Mouse (Mus musculus) thymus, adult 2 months (tissue): Measurements from ENCODE around the gene Cpm. TPM values are rescaled to one million over a fixed set of nuclear protein-coding genes. Genes with fewer than 3 reads are reported as not detected.
A peak's percentile ranks its signal among the peaks of the same experiment; 100 is the strongest.

Experiments
- DNase-seq: peaks from one replicate; pipeline ENCODE4 v3.0.0; 2021
- H3K27ac ChIP-seq: fragments of 200-500 bp; 2 replicates; pipeline ENCODE4 v1.5.1; 2012; ENCODE audit warnings: low read length, control low read depth; ENCODE audit not compliant: control insufficient read depth, insufficient read depth
- H3K27me3 ChIP-seq: fragments of 200-500 bp; 2 replicates; pipeline ENCODE4 v1.6.1; 2012; ENCODE audit warnings: mild to moderate bottlenecking, low read length, moderate library complexity, mixed read lengths; ENCODE audit not compliant: control insufficient read depth, insufficient read depth
- H3K36me3 ChIP-seq: fragments of 200-500 bp; 2 replicates; pipeline ENCODE4 v1.6.1; 2012; ENCODE audit warnings: mild to moderate bottlenecking, low read length, moderate library complexity; ENCODE audit not compliant: control insufficient read depth, insufficient read depth
- H3K4me1 ChIP-seq: fragments of 200-500 bp; replicated peaks from 2 replicates; pipeline ENCODE4 v1.6.1; 2012; ENCODE audit warnings: low read length; ENCODE audit not compliant: control insufficient read depth, insufficient read depth
- H3K4me3 ChIP-seq: fragments of 200-500 bp; 2 replicates; pipeline ENCODE4 v1.5.1; 2012; ENCODE audit warnings: mild to moderate bottlenecking, low read length, control low read depth, moderate library complexity; ENCODE audit not compliant: control insufficient read depth, insufficient read depth
- CTCF ChIP-seq: fragments of 200-500 bp; IDR thresholded peaks from 2 replicates; pipeline ENCODE4 v1.5.1; 2012; ENCODE audit warnings: mild to moderate bottlenecking, control low read depth, low read length, moderate library complexity, borderline replicate concordance; ENCODE audit not compliant: control insufficient read depth, poor library complexity, insufficient read depth; ENCODE audit errors: extremely low read depth
- POLR2A ChIP-seq: fragments of 200-500 bp; IDR thresholded peaks from 2 replicates; pipeline ENCODE4 v1.6.1; 2012; ENCODE audit warnings: mild to moderate bottlenecking, low read length, control low read depth, moderate library complexity; ENCODE audit not compliant: control insufficient read depth, poor library complexity, insufficient read depth; ENCODE audit errors: extremely low read depth
- WGBS: fragments of 180-500 bp; shearing (Covaris S2); methylation state at CpG from one replicate; pipeline ENCODE4 v1.1.7; 2018; 5-methylcytosine and 5-hydroxymethylcytosine counted together
- polyA plus RNA-seq: library from polyadenylated mRNA; depleted of rRNA; stranded (reverse); fragments of >200 nt; gene quantifications from 2 replicates; pipeline ENCODE4 v1.2.3, GENCODE M21; 2012; rRNA removed

Gene Cpm
- polyA plus RNA-seq = 3.2 and 3.6 TPM in 2 replicates

DNA sequence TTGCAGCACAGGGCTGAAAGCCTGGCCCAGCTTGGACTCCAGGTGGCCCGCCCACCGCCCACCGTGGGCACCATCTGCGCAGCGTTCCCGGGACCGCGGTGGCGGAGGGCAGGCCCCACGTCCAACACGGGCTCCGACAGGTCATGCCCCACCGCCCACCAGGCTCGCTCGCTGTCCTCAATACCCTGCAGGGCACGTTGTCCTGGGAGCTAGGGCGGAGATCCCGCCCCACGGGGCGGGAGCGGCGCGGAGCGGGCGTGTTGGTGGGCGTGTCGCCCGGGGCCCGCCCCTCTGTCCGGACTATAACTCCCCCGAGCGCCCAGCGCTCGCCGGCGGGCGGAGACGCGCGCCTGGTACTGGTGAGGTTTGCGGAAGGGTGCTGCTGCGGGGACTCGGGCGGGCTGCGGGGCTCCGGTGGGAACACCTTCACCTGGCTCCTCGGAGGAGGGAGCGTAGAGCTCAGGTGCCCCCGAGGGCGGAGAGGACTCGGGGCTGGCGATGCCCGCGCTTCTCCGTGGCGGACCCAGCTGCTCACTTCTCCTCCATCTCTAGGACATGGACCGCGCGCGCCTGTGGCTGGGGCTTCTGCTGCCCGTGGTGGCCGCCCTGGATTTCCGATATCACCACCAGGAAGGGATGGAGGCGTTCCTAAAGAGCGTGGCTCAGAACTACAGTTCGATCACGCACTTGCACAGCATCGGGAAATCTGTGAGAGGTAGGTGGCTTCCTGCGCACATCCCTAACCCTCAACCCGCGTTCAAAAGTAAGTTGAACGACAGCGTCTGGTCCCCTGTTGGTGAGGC lies at the start of gene Cpm:
Gene Cpm (plus strand): TSS at position 332 of the 803 bp plus-strand sequence.
- no peak within 1 kb of the TSS for H3K27ac ChIP-seq

DNA sequence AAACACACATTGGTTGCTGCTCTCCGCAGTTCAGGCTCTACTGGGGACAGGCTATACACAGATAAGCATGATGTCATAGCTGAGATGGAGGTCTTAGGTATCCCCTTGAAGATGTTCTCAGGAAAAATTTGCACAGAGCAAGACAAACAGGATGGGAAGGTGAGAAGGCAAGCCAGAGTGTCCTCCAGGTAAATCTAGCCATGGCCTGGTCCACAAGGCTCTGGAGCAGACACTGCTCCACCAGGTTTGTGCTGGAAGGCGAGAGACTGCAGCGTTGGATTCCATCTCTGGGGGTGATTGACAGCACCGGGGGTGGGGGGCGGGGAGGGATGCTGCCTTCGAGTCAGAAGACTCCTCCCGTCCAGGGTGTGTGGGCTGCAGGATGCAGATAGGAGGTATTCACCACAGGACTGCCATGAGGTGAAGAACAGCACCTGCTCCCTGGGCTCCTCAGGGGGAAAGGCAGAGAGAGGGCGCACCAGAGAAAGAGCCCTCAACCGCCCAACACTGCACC lies 49.5 kb upstream of the Cpm start:
- no peak overlapping the region for H3K4me3 ChIP-seq
- no peak for DNase-seq
- WGBS = 66% methylated on average over 9 of the region's 9 CpGs

More for the DNA sequence above, at the start of gene Cpm:
- TF ChIP-seq CTCF (0 out of 2 replicates have a peak, but pooled peaks have one; percentile 25), POLR2A (peak; percentile 87)
- Histone ChIP-seq H3K4me1 (peaks cover 24% of the 10 kb centered on the region), H3K27me3 (no peaks in the 10 kb centered on the region; the same call in none of the 2 replicates), H3K4me3 (peak within 1 kb of the TSS; percentile 50), H3K36me3 (no peaks in the 10 kb centered on the region)
- peak; percentile 78 for DNase-seq
- under 1% methylated on average over 73 of the region's 73 CpGs for WGBS

DNA sequence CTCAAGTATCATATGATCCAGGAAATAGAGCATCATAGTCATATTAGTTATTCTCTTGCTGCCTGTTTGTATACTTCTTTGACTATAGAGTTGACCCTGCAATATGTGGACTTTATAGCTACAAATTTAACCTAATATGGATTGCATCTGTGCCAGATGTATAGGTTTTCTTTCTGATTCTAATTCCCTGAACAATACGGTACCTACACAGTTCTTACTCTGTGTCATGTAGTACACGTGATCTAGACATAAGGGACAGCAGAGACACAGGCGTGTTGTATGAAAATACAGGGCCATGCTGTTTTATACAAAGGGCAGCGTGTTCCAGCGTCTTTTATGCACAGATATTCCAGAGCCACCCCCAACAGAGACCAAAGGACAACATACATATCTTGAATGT lies 48.9 kb upstream of the Cpm start:
- no peaks in the 10 kb centered on the region for H3K36me3 ChIP-seq
- 94% methylated on average over 5 of the region's 5 CpGs for WGBS
- H3K4me3 ChIP-seq = no peak overlapping the region
- H3K27ac ChIP-seq = no peak overlapping the region
- no peaks in the 10 kb centered on the region for H3K27me3 ChIP-seq
- TF ChIP-seq CTCF = no peak
- TF ChIP-seq POLR2A = no peak
- no peak for DNase-seq
- H3K4me1 ChIP-seq = 0 out of 2 replicates have a peak, but pooled peaks cover 3% of the 10 kb centered on the region

More for the DNA sequence above, 49.5 kb upstream of the Cpm start:
- TF ChIP-seq POLR2A = no peak
- no peak for TF ChIP-seq CTCF
- Histone ChIP-seq H3K27ac (no peak overlapping the region), H3K36me3 (no peaks in the 10 kb centered on the region), H3K4me1 (0 out of 2 replicates have a peak, but pooled peaks cover 3% of the 10 kb centered on the region), H3K27me3 (no peaks in the 10 kb centered on the region)

DNA sequence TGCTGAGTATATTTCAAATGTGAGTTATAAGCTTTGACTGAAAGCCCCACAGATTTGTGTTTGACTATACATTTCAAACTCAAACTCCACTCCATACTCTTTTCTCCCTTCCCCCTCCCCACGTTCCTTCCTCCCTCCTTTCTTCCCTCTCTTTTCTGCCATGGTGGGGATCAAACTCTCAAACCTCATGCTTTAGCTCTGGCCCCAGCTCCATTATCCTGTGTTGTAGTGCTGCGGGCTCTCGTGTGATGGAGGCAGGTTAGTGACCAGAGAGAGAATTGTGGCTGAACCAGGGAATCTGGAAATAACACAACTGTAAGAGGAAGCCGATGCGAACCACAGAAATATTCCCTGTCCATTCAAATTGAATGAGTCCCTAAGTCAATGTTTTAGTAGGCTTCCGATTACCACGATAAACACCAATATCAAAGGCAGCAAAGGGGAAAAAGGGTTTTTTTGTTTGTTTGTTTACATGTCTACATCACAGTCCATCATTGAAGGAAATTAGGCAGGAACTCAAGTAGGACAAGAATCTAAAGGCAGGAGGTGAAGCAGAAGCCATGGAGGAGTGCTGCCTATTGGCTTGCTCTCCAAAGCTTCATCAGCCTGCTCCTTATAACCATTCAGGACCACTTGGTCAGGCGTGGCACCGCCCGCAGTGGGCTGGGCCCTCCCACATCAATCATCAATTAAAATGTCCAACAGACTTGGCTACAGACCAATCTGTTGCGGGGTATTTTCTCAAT lies 48.1 kb upstream of the Cpm start:
- 95% methylated on average over 11 of the region's 11 CpGs for WGBS
- no peak for DNase-seq
- Histone ChIP-seq H3K36me3 (no peaks in the 10 kb centered on the region), H3K4me1 (0 out of 2 replicates have a peak, but pooled peaks cover 3% of the 10 kb centered on the region), H3K27ac (no peak overlapping the region), H3K4me3 (no peak overlapping the region), H3K27me3 (no peaks in the 10 kb centered on the region)
- TF ChIP-seq CTCF (no peak), POLR2A (no peak)

DNA sequence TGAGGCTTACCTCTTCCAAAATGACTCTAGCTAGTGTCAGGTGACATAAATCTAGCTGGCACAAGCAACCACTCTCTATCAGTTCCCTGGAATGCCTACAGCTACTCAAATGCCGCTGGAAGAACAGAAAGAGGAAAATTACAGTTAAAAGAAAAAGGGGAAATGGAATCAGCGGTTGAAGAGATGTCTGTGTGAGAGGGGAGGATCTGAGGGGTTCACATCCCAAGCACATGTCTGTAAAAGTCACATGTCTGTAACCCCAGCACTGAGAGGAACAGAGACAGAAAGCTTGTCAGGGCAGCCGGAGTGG lies 47.6 kb upstream of the Cpm start:
- H3K27me3 ChIP-seq = no peaks in the 10 kb centered on the region
- no peak overlapping the region for H3K27ac ChIP-seq
- WGBS = 89% methylated on average over 3 of the region's 3 CpGs
- no peak overlapping the region for H3K4me3 ChIP-seq
- TF ChIP-seq POLR2A (no peak), CTCF (no peak)
- H3K36me3 ChIP-seq = no peaks in the 10 kb centered on the region
- H3K4me1 ChIP-seq = 0 out of 2 replicates have a peak, but pooled peaks cover 3% of the 10 kb centered on the region
- DNase-seq = no peak

DNA sequence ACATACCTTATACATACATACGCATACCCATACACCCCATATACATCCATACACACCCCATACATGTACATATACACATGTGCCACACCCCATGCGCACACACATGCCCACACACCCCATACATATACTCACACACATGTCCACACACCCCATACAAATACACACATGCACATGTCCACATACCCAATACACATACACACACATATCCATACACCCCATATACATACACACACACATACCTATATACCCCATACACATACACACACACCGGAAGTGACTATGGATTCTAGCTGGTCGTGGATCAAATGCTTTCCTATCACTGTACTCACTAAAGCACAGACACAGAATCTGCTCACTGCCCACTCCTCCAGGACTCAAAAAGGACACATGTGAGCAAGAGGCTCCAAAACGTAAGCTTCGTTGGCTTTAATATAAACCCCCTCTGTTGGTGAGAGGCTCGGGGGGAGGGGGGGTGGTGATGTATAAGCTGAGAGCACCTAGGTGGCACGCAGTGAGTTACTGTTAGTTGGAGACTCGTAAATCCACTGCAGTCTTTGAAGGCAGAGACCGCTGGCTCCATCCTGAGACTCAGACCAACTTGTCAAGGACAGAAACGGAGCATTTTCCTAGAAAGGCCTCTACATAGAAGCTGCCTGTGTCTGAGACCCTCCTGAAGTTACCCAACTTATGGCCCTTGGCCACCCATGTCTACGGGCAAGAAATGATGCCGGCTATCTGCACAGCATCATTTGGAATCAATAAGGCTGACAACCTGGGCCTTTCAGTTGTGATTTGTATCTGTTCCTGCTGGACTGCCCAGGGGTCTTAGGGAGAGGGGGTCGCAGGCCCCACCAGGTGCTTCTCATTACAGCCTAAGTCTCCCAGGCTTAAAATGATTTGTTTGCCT lies 45.9 kb upstream of the Cpm start:
- Histone ChIP-seq H3K27me3 (no peaks in the 10 kb centered on the region), H3K36me3 (no peaks in the 10 kb centered on the region), H3K4me1 (no peaks in the 10 kb centered on the region), H3K27ac (no peak overlapping the region), H3K4me3 (no peak overlapping the region)
- TF ChIP-seq CTCF (no peak), POLR2A (no peak)
- DNase-seq = no peak
- WGBS = 93% methylated on average over 14 of the region's 14 CpGs
